Mouse (Mus musculus) olfactory bulb, adult 2 months (tissue): Measurements from ENCODE around the gene Sh3bgr.

Experiments used
- CTCF ChIP-seq: fragments of 200-500 bp; IDR thresholded peaks from 2 replicates; pipeline ENCODE4 v1.5.1; 2012; ENCODE audit warnings: low read depth, mild to moderate bottlenecking, low read length, moderate library complexity; ENCODE audit not compliant: insufficient read depth
- POLR2A ChIP-seq: fragments of 200-500 bp; IDR thresholded peaks from 2 replicates; pipeline ENCODE4 v1.6.1; 2012; ENCODE audit warnings: mild to moderate bottlenecking, low read depth, low read length, moderate library complexity; ENCODE audit not compliant: insufficient read depth

- TF ChIP-seq POLR2A (no peak), CTCF (no peak)
Observed at GRCm38 (mm10) chr16:96272929-96273619, 72.8 kb downstream of the Sh3bgr start.
